Mouse (Mus musculus) ES-E14 (cell line): ENCODE measurements at regions not wholly inside any gene's neighbourhood (a gene's known extent, or its start where the extent isn't known, plus 50 kb on each side); places are given as distances from the start of the nearest gene placed in this dataset.

Source experiments
- HCFC1 ChIP-seq: IDR thresholded peaks from 2 replicates; pipeline ENCODE4 v1.6.1; 2012; ENCODE audit warnings: low read length, inconsistent platforms, borderline replicate concordance; ENCODE audit not compliant: insufficient read depth
- MAFK ChIP-seq: IDR thresholded peaks from 2 replicates; pipeline ENCODE4 v1.6.1; 2014; ENCODE audit warnings: mild to moderate bottlenecking, low read depth, low read length, inconsistent platforms; ENCODE audit not compliant: insufficient read depth
- ZC3H11A ChIP-seq: IDR thresholded peaks from 2 replicates; pipeline ENCODE4 v1.6.1; 2012; ENCODE audit warnings: low read depth, mild to moderate bottlenecking, inconsistent platforms, low read length, borderline replicate concordance

DNA sequence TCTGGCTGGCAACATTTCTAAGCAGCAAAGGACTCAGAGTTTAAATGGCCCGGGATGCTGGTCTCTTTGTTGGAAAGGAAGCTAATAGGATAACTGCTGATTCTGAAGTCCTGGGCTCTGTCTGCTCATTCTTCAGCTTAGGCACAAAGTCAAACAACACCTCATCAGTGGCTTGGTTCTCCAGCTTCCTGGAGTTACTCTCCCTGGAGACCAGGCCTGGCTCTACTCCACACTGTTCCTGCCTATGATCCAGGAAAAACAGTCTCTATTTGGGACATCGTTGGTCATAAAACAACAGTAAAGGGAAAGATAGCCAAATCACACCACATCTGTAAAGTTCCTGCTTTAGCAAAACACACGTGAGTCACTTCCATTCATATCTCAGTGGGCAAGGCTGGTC lies 271.3 kb upstream of the 9630041A04Rik start:
- no peak for TF ChIP-seq MAFK
- no peak for TF ChIP-seq ZC3H11A
- no peak for TF ChIP-seq HCFC1
